Mouse (Mus musculus): ENCODE measurements around the gene Zbtb25.

Zbtb25 gene
- long read RNA-seq, experiment 1, partial matches to known transcripts: 0 of 7 reads
- long read RNA-seq, experiment 1, other reads (novel, unspliced or antisense): 5 of 7 reads
- long read RNA-seq, experiment 2, partial matches to known transcripts: 0 of 3 reads
- long read RNA-seq, experiment 2, other reads (novel, unspliced or antisense): 1 of 3 reads

DNA sequence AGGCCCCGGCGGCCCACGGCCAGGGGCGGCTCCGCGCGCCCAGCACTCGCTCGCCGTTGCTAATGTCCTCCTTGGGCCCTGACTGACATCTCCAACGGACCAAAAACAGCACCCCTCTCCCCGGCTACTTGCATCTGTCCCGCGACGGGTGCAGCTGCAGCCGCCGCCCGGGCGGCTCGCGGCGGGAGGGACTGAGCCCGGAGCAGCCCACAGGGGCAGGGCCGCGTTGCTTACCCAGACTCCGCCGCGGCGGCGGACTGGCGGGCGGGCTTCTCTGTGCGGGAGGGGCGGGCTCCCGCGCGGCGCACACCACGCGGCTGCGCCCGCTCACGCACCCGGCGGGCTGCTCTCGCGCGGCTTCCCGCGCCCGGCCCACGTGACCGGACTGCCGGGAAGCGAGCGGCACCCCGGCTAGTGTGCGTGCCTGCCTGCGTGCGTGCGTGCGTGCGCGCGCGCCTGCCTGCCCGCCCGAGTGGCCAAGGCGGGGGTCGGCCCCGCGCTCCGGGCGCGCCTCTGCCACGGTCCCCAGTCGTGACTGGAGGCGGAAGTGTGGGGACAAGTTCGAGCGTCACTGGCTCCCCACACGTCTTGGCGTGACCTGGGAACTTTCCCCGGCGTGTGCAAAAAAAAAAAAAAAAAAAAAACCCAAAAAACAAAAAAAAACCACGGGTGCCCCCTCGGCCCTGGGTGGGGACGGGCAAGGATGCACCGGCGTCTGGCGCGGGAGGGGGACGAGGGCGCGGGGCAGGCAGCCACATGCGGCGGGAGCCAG, at the start of gene Zbtb25:
Gene Zbtb25, minus strand, starts transcription at position 397 of the 772 bp plus-strand sequence.
- intact Hi-C loops (cut with DNase I): no loop called here

DNA sequence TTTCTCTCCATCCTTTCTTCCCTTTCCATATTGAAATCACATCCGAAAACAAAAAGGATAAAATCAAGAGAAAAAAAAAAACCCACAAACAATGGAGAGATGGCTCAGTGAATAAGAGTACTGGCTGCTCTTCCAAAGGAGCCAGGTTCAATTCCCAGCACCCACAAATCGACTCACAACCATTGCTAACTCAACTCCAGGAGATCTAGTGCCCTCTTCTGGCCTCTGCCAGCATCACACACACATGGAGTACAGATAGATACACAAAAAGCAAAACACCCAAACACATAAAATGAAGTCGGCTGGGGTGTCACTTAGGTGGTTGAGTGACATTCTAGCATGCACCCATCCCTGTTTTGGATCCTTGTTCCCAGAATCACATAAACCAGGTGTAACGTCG, 48.9 kb upstream of the Zbtb25 start:
- intact Hi-C loops (cut with DNase I): no loop called here

GRCm38 (mm10) chr12:76417433-76417854, 48.0 kb upstream of the Zbtb25 start, which contains the start of gene Ppp1r36:
Gene Ppp1r36, plus strand, starts transcription at chr12:76417538.
- intact Hi-C loops (cut with DNase I): no loop called here

GRCm38 (mm10) chr12:76415383-76416010, 46.1 kb upstream of the Zbtb25 start:
- intact Hi-C loops (cut with DNase I): no loop called here

- intact Hi-C loops (cut with DNase I): no loop called here
Observed at GRCm38 (mm10) chr12:76409166-76409565, 39.8 kb upstream of the Zbtb25 start.

GRCm38 (mm10) chr12:76407184-76407583, 37.8 kb upstream of the Zbtb25 start:
- intact Hi-C loops (cut with DNase I): no loop called here

- intact Hi-C loops (cut with DNase I): loop anchor here (2.0 kb wide), 1 partner anchor 35 kb away; the partner anchor contains the start of gene Zbtb1
Observed at GRCm38 (mm10) chr12:76405971-76406370, 36.6 kb upstream of the Zbtb25 start.

DNA sequence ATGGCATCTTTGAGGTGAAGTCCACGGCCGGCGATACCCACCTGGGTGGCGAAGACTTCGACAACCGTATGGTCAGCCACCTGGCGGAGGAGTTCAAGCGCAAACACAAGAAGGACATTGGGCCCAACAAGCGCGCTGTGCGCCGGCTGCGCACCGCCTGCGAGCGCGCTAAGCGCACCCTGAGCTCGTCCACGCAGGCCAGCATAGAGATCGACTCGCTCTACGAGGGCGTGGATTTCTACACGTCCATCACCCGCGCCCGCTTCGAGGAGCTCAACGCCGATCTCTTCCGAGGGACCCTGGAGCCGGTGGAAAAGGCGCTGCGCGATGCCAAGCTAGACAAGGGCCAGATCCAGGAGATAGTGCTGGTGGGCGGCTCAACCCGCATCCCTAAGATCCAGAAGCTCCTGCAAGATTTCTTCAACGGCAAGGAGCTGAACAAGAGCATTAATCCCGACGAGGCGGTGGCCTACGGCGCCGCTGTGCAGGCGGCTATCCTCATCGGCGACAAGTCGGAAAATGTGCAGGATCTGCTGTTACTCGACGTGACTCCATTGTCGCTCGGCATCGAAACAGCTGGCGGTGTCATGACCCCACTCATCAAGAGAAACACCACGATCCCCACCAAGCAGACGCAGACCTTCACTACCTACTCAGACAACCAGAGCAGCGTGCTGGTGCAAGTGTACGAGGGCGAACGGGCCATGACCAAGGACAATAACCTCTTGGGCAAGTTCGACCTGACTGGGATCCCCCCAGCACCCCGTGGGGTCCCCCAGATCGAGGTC, 36.0 kb upstream of the Zbtb25 start:
- intact Hi-C loops (cut with DNase I): loop anchor here (2.0 kb wide), 1 partner anchor 35 kb away; the partner anchor contains the start of gene Zbtb1

GRCm38 (mm10) chr12:76404836-76405182, 35.4 kb upstream of the Zbtb25 start:
- intact Hi-C loops (cut with DNase I): loop anchor here (2.0 to 5.0 kb wide), 2 partner anchors 34 to 67 kb away; partner anchors contain the start of gene Zbtb1

DNA sequence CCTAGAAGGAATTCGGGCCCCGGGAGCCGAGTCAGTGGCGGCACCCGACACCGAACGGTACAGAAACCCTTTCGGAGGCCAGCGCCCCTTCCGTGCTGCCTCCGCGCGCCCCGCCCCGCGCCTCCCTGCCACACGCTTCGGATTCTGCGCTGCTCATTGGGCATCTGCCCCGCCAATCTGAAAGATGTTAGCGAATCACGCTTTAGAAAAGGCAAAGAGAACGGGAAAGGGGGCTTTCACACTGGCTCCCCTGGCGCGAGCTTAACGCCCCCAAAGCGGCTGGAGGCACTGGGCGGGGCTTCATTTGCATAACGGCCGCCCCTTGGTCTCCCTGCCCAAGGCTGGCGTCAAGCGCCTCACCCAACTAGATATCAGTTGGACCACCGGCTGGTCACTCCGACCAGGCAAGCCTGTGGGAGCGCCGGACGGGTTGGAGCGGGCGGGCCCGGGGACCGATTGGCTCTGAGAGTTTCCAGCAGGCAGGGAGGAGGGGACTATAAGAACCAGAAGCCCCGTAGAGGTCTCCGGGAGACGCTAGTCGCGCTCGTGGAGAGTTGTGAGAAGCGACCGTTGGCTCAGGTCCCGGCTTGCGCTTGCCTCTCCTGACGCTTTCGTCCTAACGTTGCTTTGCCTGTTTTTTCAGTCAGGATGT, 34.6 kb upstream of the Zbtb25 start, which contains the start of gene Hspa2:
Gene Hspa2, plus strand, starts transcription at position 291 of the 652 bp plus-strand sequence.
- intact Hi-C loops (cut with DNase I): loop anchor here (2.0 to 5.0 kb wide), 2 partner anchors 33 to 68 kb away; partner anchors contain the start of gene Zbtb1

DNA sequence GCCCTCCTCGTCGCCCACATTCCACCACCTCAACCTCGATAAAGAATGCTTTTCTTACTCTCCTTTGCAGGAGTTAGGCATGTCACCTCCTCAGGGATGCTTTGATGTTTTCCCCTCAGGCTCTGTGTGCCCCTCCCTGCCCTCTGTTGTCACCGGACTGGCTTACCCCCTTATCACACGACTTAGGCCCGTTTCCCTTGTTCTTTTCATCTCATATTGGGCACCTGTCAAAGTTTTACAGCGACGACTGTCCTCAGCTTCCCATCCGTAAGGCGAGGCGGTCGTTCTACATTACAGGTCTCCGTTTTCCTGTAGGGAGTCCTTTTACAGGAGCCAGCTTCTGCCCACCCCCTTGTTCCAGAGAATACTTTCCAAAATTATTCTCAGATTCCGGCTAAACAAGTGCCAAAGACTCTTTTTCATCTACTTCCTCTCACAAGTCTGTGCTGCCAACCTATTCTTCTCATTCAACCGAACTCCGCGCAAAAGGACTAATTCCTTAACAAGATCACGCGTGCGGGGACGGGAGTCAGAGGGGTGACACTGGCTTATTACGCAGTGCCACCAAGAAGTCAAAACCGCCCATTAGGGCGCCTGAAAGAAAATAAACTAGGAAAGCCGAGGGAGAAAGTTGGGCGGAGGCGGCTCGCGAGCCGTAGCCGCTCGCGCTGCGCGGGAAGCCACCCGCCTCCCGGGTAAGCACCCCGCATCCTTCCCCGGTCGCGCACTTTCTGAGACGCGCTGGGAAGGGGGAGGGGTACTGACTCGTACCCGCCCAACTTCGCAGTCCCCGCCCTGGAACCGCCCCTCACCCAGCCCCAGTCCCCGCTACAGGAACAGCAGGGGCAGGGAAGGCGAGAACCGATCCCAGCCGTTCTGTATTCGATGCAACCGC, 33.8 kb upstream of the Zbtb25 start:
- intact Hi-C loops (cut with DNase I): loop anchor here (5.0 kb wide), 1 partner anchor 69 kb away; no protein-coding TSS in a partner anchor

GRCm38 (mm10) chr12:76401674-76402073, 32.3 kb upstream of the Zbtb25 start:
- intact Hi-C loops (cut with DNase I): loop anchor here (5.0 kb wide), 1 partner anchor 71 kb away; no protein-coding TSS in a partner anchor

- intact Hi-C loops (cut with DNase I): no loop called here
Observed at GRCm38 (mm10) chr12:76397281-76397680, 27.9 kb upstream of the Zbtb25 start.

DNA sequence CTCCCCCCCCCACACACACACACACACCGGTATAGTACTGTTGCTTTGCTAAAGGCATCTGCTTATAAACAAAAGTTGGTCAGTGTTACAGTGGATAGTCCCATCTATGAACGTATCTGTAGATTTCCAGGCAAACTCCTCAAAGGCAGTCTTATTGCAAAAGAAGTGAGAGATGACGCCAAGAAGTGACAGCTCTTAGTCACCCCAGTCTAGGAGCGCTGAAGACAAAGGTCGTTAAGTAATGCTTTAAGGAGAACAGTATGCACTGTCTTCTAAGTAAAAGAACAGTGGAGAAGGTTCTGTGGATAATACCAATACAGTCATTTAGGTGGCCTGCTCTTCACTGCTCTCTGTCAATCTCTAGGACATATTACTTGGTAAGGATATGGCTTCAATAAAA, 23.6 kb upstream of the Zbtb25 start:
- intact Hi-C loops (cut with DNase I): no loop called here

DNA sequence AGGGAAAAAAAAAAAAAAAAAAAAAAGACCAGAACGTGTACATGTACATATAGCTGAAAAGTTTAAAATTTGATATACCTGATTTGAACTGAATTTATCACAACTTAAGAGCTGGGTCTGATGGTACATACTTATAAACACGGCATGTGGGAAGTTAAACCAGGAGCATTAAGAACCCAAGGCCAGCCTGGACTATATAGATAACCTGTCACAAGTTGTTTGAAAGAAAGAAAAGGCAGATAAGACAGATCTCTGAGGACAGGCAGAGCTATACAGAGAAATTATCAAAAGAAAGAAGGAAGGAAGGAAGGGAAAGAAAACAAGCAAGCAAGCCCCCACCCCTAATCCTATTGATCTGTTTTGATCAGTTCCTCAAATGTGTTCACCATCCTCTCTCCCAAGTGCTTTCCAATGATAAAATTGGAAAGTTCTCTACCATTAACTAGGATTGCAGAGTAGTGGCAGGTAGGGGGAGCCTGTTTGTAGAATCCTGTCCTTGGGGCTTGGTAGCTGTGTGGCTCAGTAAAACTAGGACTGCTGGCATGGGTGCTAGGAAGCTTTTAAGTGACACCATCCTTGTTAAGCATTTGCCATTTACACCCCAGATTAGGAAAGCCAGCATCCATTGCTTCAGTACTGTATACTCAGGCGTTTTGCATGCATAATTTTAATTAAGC, 22.3 kb upstream of the Zbtb25 start:
- intact Hi-C loops (cut with DNase I): no loop called here

DNA sequence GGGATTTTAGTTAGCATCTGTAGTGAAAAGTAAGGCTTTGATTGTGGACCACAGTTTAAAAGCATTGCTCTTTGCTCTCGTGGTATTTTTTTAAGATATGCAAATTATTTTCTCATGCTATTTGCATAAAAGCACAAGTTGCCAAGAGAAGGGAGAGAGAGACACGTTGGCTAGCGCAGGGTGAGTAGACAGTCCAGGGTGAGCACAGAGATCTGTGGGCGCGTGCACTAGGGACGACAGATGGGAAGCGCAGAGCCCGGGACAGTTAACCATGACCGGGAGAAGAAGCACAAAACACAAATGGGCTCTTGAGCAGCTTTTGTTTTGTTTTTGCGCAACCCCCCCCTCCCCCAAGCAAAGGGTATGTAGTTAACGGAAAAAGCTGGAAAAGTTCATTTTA, 19.4 kb upstream of the Zbtb25 start:
- intact Hi-C loops (cut with DNase I): no loop called here

DNA sequence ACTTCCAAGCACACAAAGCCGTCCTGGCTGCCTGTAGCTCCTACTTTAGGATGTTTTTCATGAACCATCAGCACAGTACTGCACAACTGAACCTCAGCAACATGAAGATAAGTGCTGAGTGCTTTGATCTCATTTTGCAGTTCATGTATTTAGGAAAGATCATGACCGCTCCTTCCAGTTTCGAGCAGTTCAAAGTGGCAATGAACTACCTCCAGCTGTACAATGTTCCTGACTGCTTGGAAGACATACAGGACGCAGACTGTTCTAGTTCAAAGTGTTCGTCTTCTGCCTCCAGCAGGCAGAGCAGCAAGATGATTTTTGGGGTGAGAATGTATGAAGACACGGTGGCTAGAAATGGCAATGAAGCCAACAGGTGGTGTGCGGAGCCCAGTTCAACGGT, 15.9 kb upstream of the Zbtb25 start:
- intact Hi-C loops (cut with DNase I): no loop called here

DNA sequence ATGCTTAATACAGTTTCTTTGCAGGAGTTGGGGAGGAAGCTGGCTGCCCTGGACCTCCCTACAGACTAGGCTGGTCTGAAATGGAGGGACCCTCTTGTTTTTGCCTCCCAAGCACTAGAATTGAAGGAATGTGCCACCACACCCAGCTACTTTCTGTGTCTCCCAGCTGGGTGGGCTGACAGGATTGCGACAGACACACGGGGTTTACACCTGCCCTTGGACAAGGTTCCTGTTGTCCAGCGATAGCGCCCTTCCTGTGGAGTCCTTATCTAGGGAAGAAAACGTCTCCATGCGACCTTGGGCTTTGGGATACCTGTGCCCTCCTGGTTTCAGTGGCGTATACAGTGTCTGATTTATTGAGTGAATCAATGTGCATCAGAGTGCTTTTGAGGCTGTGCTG, 10.7 kb upstream of the Zbtb25 start:
- intact Hi-C loops (cut with DNase I): no loop called here

DNA sequence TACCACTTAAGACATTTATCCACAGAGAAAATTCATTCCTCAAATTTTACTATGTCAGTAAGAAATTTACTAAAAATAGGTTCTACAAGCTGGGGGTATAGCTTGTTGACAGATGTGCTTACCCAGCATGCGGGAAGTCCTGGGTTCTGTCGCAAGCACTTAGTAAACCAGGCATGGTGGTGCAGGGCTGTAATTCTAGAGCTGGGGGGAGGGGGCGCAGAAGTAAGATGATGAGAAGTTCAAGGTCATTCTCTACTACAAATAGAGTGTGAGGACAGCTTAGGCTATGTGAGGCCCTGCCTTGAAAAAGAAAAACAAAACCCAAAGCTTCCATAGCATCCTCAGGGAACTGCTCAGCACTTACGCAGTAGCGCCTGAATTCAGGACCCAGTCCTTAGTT, 9.2 kb upstream of the Zbtb25 start:
- intact Hi-C loops (cut with DNase I): no loop called here

Measured in adrenal gland (tissue).